Mouse (Mus musculus) spleen, postnatal 4 days (tissue): ENCODE measurements at regions not wholly inside any gene's neighbourhood (a gene's known extent, or its start where the extent isn't known, plus 50 kb on each side); places are given as distances from the start of the nearest gene placed in this dataset.
A peak's percentile ranks its signal among the peaks of the same experiment; 100 is the strongest.

ENCODE experiments used
- DNase-seq, 2 experiments: peaks; one replicate each; pipeline ENCODE4 v3.0.0; 2022; ENCODE audit warnings: low spot score in 2 of 2

GRCm38 (mm10) chr1:154117688-154118373, 83.2 kb upstream of the Zfp648 start:
- peak; percentile 45 to 69 for DNase-seq

- DNase-seq, result peak; percentile 73 to 91
Measured at GRCm38 (mm10) chr1:154118374-154119004, 82.5 kb upstream of the Zfp648 start.

- DNase-seq, result peak in 1 of 2 experiments; percentile 53
Measured at GRCm38 (mm10) chr1:154119611-154120010, 81.4 kb upstream of the Zfp648 start.

- no peak for DNase-seq
Measured at GRCm38 (mm10) chr1:154120693-154121092, 80.3 kb upstream of the Zfp648 start.

GRCm38 (mm10) chr1:154124981-154125380, 76.0 kb upstream of the Zfp648 start:
- no peak for DNase-seq

GRCm38 (mm10) chr1:154126487-154126886, 74.5 kb upstream of the Zfp648 start:
- DNase-seq, result no peak

GRCm38 (mm10) chr1:154139488-154139887, 61.5 kb upstream of the Zfp648 start:
- no peak for DNase-seq

GRCm38 (mm10) chr1:154143691-154144090, 57.3 kb upstream of the Zfp648 start:
- DNase-seq, result no peak

- DNase-seq, result no peak
Measured at GRCm38 (mm10) chr1:154147001-154147571, 53.9 kb upstream of the Zfp648 start.

- DNase-seq, result no peak
Measured at GRCm38 (mm10) chr1:154148948-154149347, 52.0 kb upstream of the Zfp648 start.

- DNase-seq, result no peak
Measured at GRCm38 (mm10) chr1:154149431-154150143, 51.4 kb upstream of the Zfp648 start.

GRCm38 (mm10) chr1:154150167-154150851, 50.7 kb upstream of the Zfp648 start:
- DNase-seq, result peak in 1 of 2 experiments; percentile 34
